Mouse (Mus musculus): ENCODE data around the gene Snd1. TPM values are rescaled to one million over a fixed set of nuclear protein-coding genes. Genes with fewer than 3 reads are reported as not detected.

Snd1 gene
- polyA plus RNA-seq, 2 experiments, result 104 to 120 TPM

GRCm38 (mm10) chr6:28486471-28486870, 11.5 kb downstream of the Snd1 start:
- Histone ChIP-seq H3K27me3 (ENCODE audit: control insufficient read depth, insufficient read depth, low read length) (no peaks in the 10 kb centered on the region), H3K9ac (ENCODE audit: low read depth, low read length, severe bottlenecking) (no peak overlapping the region), H3K4me1 (ENCODE audit: control insufficient read depth, insufficient read depth, low read length) (peaks cover 26% of the 10 kb centered on the region), H3K27ac (replicated peaks; ENCODE audit: low read depth, low read length) (no peak overlapping the region), H3K9me3 (ENCODE audit: control insufficient read depth, low read length) (no peaks in the 10 kb centered on the region), H3K36me3 (ENCODE audit: control insufficient read depth, insufficient read depth, low read length) (peaks cover 37% of the 10 kb centered on the region), H3K4me3 (replicated peaks; ENCODE audit: low read length) (no peak overlapping the region), H3K4me2 (replicated peaks; ENCODE audit: low read depth, low read length, severe bottlenecking) (no peak overlapping the region)
- no peak for TF ChIP-seq POLR2A (IDR thresholded peaks at IDR 0.05; ENCODE audit: borderline replicate concordance, extremely low read depth, insufficient read depth, insufficient read length)
- 75% methylated on average over 2 of the region's 2 CpGs for WGBS
- no peak for ATAC-seq (ENCODE audit: low FRiP score, low read depth)
- DNase-seq (ENCODE audit: low spot score), result no peak

GRCm38 (mm10) chr6:28486905-28487304, 12.0 kb downstream of the Snd1 start:
- peaks cover 22% of the 10 kb centered on the region for H3K4me1 ChIP-seq (ENCODE audit: control insufficient read depth, insufficient read depth, low read length)
- WGBS, result 84% methylated on average over 7 of the region's 7 CpGs
- H3K9ac ChIP-seq (ENCODE audit: low read depth, low read length, severe bottlenecking), result no peak overlapping the region
- H3K36me3 ChIP-seq (ENCODE audit: control insufficient read depth, insufficient read depth, low read length), result peaks cover 33% of the 10 kb centered on the region
- no peak overlapping the region for H3K27ac ChIP-seq (replicated peaks; ENCODE audit: low read depth, low read length)
- H3K27me3 ChIP-seq (ENCODE audit: control insufficient read depth, insufficient read depth, low read length), result no peaks in the 10 kb centered on the region
- no peak for TF ChIP-seq POLR2A (IDR thresholded peaks at IDR 0.05; ENCODE audit: borderline replicate concordance, extremely low read depth, insufficient read depth, insufficient read length)
- ATAC-seq (ENCODE audit: low FRiP score, low read depth) (no peak), DNase-seq (ENCODE audit: low spot score) (no peak)
- H3K4me3 ChIP-seq (replicated peaks; ENCODE audit: low read length), result no peak overlapping the region
- H3K4me2 ChIP-seq (replicated peaks; ENCODE audit: low read depth, low read length, severe bottlenecking), result no peak overlapping the region
- H3K9me3 ChIP-seq (ENCODE audit: control insufficient read depth, low read length), result no peaks in the 10 kb centered on the region

DNA sequence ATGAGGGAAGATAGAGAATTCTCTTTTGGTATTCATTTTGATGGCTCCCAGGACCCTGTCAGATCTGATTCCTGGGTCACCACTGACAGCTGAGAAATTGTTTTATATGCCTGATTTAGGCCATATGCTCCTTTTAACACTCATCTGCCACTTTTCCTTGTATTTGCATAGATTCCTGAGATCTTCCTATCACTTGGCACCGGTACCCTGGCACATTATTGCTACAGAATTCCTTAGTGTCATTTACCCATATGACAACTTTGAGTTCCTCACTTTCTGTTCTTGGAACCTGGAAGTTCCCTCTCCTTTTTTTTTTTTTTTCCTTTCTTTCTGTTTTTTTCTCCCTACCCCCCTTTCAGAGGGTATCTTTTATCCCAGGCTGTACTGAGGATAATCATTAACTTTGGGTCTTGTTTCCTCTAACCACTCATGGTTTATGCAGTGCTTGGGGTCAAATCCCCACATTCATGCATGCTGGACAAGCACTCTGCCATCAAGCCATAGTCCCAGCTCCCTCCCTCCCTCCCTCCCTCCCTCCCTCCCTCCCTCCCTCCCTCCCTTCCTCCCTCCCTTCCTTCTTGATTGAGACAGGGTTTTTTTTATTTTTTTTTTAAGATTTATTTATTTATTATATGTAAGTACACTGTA, 13.4 kb downstream of the Snd1 start:
- no peak for TF ChIP-seq POLR2A (IDR thresholded peaks at IDR 0.05; ENCODE audit: borderline replicate concordance, extremely low read depth, insufficient read depth, insufficient read length)
- peaks cover 42% of the 10 kb centered on the region for H3K36me3 ChIP-seq (ENCODE audit: control insufficient read depth, insufficient read depth, low read length)

DNA sequence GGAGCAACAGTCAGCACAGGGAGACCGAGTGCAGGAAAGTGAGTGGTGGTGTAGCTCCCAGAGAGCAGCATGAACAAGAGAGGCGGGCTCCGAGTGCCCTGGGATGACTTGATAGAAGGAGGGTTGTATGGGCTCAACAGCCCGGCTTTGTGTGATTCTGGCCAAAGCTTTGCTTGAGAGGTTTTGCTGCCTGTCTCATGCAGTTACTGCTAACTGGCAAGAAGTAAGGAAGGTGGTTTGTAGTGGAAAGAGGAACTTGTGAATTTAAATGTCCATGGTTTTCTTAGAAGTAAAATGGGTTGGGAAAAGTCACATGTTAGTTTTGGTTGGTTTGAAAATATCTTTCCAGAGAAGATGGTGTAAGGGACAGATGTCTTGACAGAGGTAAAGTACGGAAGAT, 15.7 kb downstream of the Snd1 start:
- no peak overlapping the region for H3K9ac ChIP-seq (ENCODE audit: low read depth, low read length, severe bottlenecking)
- H3K27ac ChIP-seq (replicated peaks; ENCODE audit: low read depth, low read length), result no peak overlapping the region
- TF ChIP-seq POLR2A (IDR thresholded peaks at IDR 0.05; ENCODE audit: borderline replicate concordance, extremely low read depth, insufficient read depth, insufficient read length), result no peak
- WGBS, result 82% methylated on average over 5 of the region's 5 CpGs
- no peak for ATAC-seq (ENCODE audit: low FRiP score, low read depth)
- no peak for DNase-seq (ENCODE audit: low spot score)
- H3K36me3 ChIP-seq (ENCODE audit: control insufficient read depth, insufficient read depth, low read length), result peaks cover 34% of the 10 kb centered on the region
- H3K27me3 ChIP-seq (ENCODE audit: control insufficient read depth, insufficient read depth, low read length), result no peaks in the 10 kb centered on the region
- H3K9me3 ChIP-seq (ENCODE audit: control insufficient read depth, low read length), result no peaks in the 10 kb centered on the region
- 0 out of 2 replicates have a peak, but pooled peaks cover 4% of the 10 kb centered on the region for H3K4me1 ChIP-seq (ENCODE audit: control insufficient read depth, insufficient read depth, low read length)
- no peak overlapping the region for H3K4me3 ChIP-seq (replicated peaks; ENCODE audit: low read length)
- H3K4me2 ChIP-seq (replicated peaks; ENCODE audit: low read depth, low read length, severe bottlenecking), result no peak overlapping the region

More for the DNA sequence above, 13.4 kb downstream of the Snd1 start:
- no peaks in the 10 kb centered on the region for H3K27me3 ChIP-seq (ENCODE audit: control insufficient read depth, insufficient read depth, low read length)
- peaks cover 9% of the 10 kb centered on the region for H3K4me1 ChIP-seq (ENCODE audit: control insufficient read depth, insufficient read depth, low read length)
- no peak overlapping the region for H3K27ac ChIP-seq (replicated peaks; ENCODE audit: low read depth, low read length)
- 80% methylated on average over 1 of the region's 1 CpGs for WGBS
- H3K4me2 ChIP-seq (replicated peaks; ENCODE audit: low read depth, low read length, severe bottlenecking), result no peak overlapping the region
- DNase-seq (ENCODE audit: low spot score) (no peak), ATAC-seq (ENCODE audit: low FRiP score, low read depth) (no peak)
- H3K4me3 ChIP-seq (replicated peaks; ENCODE audit: low read length), result no peak overlapping the region
- H3K9ac ChIP-seq (ENCODE audit: low read depth, low read length, severe bottlenecking), result no peak overlapping the region
- no peaks in the 10 kb centered on the region for H3K9me3 ChIP-seq (ENCODE audit: control insufficient read depth, low read length)

DNA sequence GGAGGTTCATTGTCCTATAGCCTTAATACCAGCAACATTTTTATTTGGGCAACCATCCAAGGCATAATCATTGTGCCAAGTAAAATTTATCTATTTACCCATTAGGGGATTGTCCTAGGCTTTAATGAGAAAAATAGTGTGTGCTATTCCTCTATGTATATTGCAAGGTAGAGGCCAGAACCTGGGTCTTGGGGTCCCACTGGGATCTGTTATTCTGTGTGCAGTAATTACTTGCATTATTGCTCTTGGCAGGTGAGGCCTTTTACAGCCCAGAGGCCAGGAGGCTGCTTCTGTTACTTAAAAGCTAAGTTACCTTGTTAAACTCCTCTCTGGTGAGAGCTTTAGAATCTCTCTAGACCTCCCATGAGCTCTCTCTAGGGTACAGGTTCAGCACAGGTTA, 16.3 kb downstream of the Snd1 start:
- no peak for TF ChIP-seq POLR2A (IDR thresholded peaks at IDR 0.05; ENCODE audit: borderline replicate concordance, extremely low read depth, insufficient read depth, insufficient read length)

More for the DNA sequence above, 16.3 kb downstream of the Snd1 start:
- Histone ChIP-seq H3K27me3 (ENCODE audit: control insufficient read depth, insufficient read depth, low read length) (no peaks in the 10 kb centered on the region), H3K27ac (replicated peaks; ENCODE audit: low read depth, low read length) (no peak overlapping the region), H3K4me2 (replicated peaks; ENCODE audit: low read depth, low read length, severe bottlenecking) (no peak overlapping the region), H3K4me3 (replicated peaks; ENCODE audit: low read length) (no peak overlapping the region), H3K36me3 (ENCODE audit: control insufficient read depth, insufficient read depth, low read length) (peaks cover 34% of the 10 kb centered on the region), H3K9ac (ENCODE audit: low read depth, low read length, severe bottlenecking) (no peak overlapping the region), H3K4me1 (ENCODE audit: control insufficient read depth, insufficient read depth, low read length) (0 out of 2 replicates have a peak, but pooled peaks cover 4% of the 10 kb centered on the region), H3K9me3 (ENCODE audit: control insufficient read depth, low read length) (no peaks in the 10 kb centered on the region)
- ATAC-seq (ENCODE audit: low FRiP score, low read depth), result peak; percentile 81
- peak; percentile 58 for DNase-seq (ENCODE audit: low spot score)
